Mouse (Mus musculus) heart, embryonic 16.5 days (tissue): Measurements from ENCODE around the gene Pdzk1. TPM values are rescaled to one million over a fixed set of nuclear protein-coding genes. Genes with fewer than 3 reads are reported as not detected.

Experiments used
- ATAC-seq: fragments of 200-750 bp; cut with Nextera tagmentation; replicated peaks from 2 replicates; pipeline ENCODE4 v1.8.0; 2017; ENCODE audit warnings: moderate number of reproducible peaks; ENCODE audit not compliant: insufficient read depth, low FRiP score; ENCODE audit errors: extremely low read depth
- H3K27ac ChIP-seq: fragments of 300-500 bp; sonication (generic); 2 replicates; pipeline ENCODE4 v1.5.1; 2014; ENCODE audit warnings: mild to moderate bottlenecking, low read length, control low read depth, moderate library complexity
- H3K27me3 ChIP-seq: fragments of 300-500 bp; sonication (generic); 2 replicates; pipeline ENCODE4 v1.6.1; 2014; ENCODE audit warnings: low read length, mixed read lengths; ENCODE audit not compliant: control insufficient read depth, insufficient read depth
- H3K36me3 ChIP-seq: fragments of 300-500 bp; sonication (generic); 2 replicates; pipeline ENCODE4 v1.6.1; 2014; ENCODE audit not compliant: control insufficient read depth, insufficient read depth
- H3K4me1 ChIP-seq: fragments of 300-500 bp; sonication (generic); 2 replicates; pipeline ENCODE4 v1.6.1; 2014; ENCODE audit warnings: low read length, mixed read lengths; ENCODE audit not compliant: control insufficient read depth, insufficient read depth
- H3K4me2 ChIP-seq: fragments of 300-500 bp; sonication (generic); 2 replicates; pipeline ENCODE4 v1.6.1; 2014; ENCODE audit warnings: low read depth, mild to moderate bottlenecking, control low read depth, low read length
- H3K4me3 ChIP-seq: fragments of 300-500 bp; sonication (generic); 2 replicates; pipeline ENCODE4 v1.5.1; 2014; ENCODE audit warnings: mild to moderate bottlenecking, control low read depth, low read length
- H3K9ac ChIP-seq: fragments of 300-500 bp; sonication (generic); 2 replicates; pipeline ENCODE4 v1.6.1; 2014; ENCODE audit warnings: low read length, control low read depth
- H3K9me3 ChIP-seq: fragments of 300-500 bp; sonication (generic); replicated peaks from 2 replicates; pipeline ENCODE4 v1.6.1; 2016; ENCODE audit warnings: low read length; ENCODE audit not compliant: control insufficient read depth
- WGBS: fragments of 180-500 bp; shearing (Covaris S2); extraction: QIAGEN DNeasy Blood & Tissue Kit; methylation state at CpG from one replicate; pipeline ENCODE4 v1.1.7; 2014; 5-methylcytosine and 5-hydroxymethylcytosine counted together
- polyA plus RNA-seq: library from polyadenylated mRNA; unstranded; fragments of >200 nt; fragmentation: Nextera tagmentation; extraction: Ambion mirVana; gene quantifications from 2 replicates; pipeline ENCODE4 v1.2.1, GENCODE M21; 2015

Pdzk1 gene
- polyA plus RNA-seq, 1 experiment from 2014 or later: 0.98 TPM

DNA sequence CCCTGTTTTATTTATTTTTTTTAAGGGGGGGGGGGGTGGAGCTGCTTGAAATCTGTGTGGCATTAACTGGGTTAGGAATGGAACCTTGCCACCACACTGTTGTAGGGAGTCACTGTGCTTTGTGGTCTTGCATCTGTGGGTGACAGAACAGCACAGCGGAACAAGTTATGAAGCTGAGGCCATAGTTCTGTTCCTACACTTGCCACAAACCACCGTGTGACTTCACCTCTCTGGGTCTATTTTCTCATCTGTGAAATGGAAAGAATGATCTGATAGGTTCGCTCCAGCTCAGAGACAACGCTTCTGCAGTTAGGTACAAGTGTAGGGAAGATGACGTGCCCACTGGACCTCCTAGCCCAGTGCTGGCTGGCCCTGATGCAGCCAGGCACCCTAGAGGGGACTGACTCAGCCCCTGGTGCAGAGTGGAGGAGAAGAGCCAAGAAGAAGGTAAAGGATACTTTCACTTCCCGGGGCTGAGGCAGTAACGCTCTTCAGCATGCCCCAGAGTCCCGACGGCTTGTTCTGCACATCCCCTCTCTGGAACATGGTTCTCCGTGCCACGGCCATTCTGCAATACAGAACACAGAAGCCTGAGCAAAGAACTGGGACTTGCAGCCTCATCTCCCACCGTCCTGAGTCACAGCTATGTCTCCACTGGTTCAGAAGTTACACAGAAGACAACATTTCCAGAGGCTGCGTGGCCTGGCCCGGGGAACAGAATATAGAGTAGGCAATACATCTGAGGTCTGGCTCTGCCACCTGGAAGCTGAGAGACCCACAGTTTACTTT is 53.2 kb downstream of the Pdzk1 start:
- Histone ChIP-seq H3K9ac (no peak overlapping the region), H3K4me2 (no peak overlapping the region), H3K36me3 (peaks cover 23% of the 10 kb centered on the region), H3K27me3 (no peaks in the 10 kb centered on the region), H3K9me3 (no peaks in the 10 kb centered on the region), H3K4me1 (no peaks in the 10 kb centered on the region), H3K27ac (no peak overlapping the region), H3K4me3 (no peak overlapping the region)
- ATAC-seq: no peak
- WGBS: 88% methylated on average over 14 of the region's 14 CpGs

DNA sequence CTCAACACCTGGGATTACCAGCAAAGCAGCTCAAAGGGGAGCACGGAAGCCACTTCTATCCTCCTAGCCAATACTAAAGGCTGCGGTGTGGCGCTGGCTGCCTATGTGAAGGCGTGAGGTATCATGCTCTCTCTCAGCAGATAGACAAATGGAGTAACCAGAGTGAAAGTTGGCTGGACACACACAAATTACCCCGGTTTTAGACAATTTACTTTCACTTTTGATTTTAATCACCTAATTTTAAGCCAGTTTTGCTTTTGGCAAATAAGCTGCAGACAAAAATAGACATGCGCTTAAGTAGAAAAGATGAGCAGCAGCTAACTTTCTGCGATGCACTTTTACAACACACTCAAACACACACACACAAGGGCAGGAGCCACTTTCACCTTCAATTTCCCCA is 54.6 kb downstream of the Pdzk1 start:
- H3K36me3 ChIP-seq: peaks cover 23% of the 10 kb centered on the region
- no peaks in the 10 kb centered on the region for H3K9me3 ChIP-seq
- no peaks in the 10 kb centered on the region for H3K4me1 ChIP-seq
- H3K27me3 ChIP-seq: no peaks in the 10 kb centered on the region
- no peak for ATAC-seq
- no peak overlapping the region for H3K4me2 ChIP-seq
- H3K9ac ChIP-seq: no peak overlapping the region
- no peak overlapping the region for H3K4me3 ChIP-seq
- 91% methylated on average over 7 of the region's 7 CpGs for WGBS
- H3K27ac ChIP-seq: no peak overlapping the region

DNA sequence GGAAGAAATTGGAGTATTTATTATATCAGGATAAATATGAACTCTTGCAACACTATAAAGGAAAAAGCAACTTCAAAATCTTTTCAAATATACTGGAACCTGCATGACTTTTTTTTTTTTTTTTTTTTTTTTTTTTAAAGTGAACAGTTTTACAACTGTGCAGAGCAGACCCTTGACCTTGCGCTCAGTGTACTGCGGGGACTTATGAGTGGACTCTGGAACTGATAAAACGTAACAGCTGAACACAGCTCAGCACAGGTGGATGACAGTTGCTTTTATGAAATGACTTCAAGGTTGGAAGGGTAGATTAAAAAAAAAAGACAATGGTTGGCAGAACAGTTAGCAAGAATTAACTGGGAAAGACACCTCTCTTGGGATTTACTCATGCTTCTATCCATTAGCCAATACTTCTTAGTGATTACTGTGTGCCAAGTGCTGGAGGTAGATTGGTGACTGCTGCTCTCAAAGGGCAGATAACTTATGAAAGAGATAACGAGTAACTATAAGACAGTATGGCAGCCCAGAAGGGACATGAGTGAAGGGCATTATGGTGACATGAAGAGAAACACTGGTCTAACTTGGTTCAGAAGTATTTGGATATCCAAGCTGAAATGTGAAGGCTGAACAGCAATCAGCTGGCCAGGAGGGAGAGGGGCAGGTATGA is 73.4 kb downstream of the Pdzk1 start:
- Histone ChIP-seq H3K36me3 (peaks cover 3% of the 10 kb centered on the region; the same call in 1 of the 2 replicates), H3K4me2 (no peak overlapping the region), H3K27ac (no peak overlapping the region), H3K27me3 (no peaks in the 10 kb centered on the region; the same call in 1 of the 2 replicates), H3K9me3 (no peaks in the 10 kb centered on the region), H3K4me1 (peaks cover 9% of the 10 kb centered on the region), H3K9ac (no peak overlapping the region), H3K4me3 (no peak overlapping the region)
- ATAC-seq: no peak
- 88% methylated on average over 4 of the region's 4 CpGs for WGBS

DNA sequence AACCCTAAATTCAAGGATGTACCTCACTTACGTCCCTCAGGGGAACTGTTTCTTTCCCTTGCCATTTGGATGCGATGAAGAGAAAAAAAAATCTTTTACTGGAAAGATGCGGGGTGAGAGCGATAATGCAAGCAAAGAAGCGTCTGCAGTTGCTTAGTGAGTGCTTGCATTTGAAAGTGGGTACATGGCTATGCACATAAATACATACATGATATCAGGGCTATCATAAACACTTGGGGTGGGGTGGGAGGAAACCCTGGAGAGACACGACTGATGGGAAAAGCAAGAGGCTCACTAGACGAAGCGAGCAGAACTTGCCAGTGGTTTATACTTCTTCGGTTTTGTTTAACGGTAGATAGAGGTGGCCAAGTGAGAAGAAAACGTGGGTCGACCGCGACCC is 75.3 kb downstream of the Pdzk1 start, which contains the start of gene Gja5:
Gene Gja5 (plus strand): TSS at position 301 of the 400 bp plus-strand sequence.
- peak within 1 kb of the TSS; percentile 90 for H3K9ac ChIP-seq
- H3K9me3 ChIP-seq: no peaks in the 10 kb centered on the region
- no peak for ATAC-seq
- no peak within 1 kb of the TSS for H3K27ac ChIP-seq
- peak within 1 kb of the TSS; percentile 92 for H3K4me3 ChIP-seq
- no peaks in the 10 kb centered on the region for H3K36me3 ChIP-seq
- 15% methylated on average over 14 of the region's 14 CpGs for WGBS
- H3K27me3 ChIP-seq: peaks cover 5% of the 10 kb centered on the region
- peak within 1 kb of the TSS; percentile 81 for H3K4me2 ChIP-seq
- peaks cover 9% of the 10 kb centered on the region for H3K4me1 ChIP-seq

DNA sequence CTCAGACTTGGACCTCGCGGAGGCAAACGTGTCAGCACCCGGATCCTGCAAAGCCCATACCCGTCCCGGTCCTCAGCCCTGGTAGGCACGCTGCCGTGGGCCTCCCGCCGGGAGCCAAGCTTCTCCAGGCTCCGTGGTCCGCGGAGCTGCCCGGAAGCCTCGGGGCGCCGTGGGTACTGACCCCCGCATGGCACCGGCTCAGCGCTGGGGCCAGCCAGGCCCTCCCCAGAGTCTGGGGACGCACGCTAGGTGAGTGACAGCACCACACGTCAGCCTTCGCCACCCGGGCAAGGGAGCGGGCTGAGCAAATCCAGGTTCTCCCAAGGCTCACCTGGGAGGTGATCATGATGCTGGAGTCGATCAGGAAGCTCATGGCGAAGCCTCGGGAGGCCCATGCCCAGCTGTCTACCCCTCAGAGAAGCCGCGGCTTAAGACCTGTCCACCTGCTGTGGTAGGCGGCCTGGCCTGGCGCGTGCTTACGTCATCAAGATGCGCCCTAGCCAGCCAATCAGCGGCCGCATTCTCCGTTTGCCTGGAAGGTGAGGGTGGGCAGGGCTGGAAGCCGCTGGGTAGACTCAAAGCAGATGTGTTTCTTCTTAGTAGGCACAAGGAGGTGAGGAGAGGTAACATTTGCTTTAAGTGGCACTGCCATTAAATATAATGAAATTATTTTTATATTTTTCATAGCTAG is 75.9 kb downstream of the Pdzk1 start, which contains the start of gene Gpr89:
Gene Gpr89 (minus strand): TSS at position 496 of the 691 bp plus-strand sequence.
- no peaks in the 10 kb centered on the region for H3K9me3 ChIP-seq
- peak; percentile 94 for ATAC-seq
- peak within 1 kb of the TSS; percentile 92 for H3K4me3 ChIP-seq
- no peak within 1 kb of the TSS for H3K27ac ChIP-seq
- peak within 1 kb of the TSS; percentile 81 for H3K4me2 ChIP-seq
- H3K36me3 ChIP-seq: no peaks in the 10 kb centered on the region
- WGBS: under 1% methylated on average over 40 of the region's 40 CpGs
- H3K9ac ChIP-seq: peak within 1 kb of the TSS; percentile 90
- H3K27me3 ChIP-seq: peaks cover 5% of the 10 kb centered on the region
- H3K4me1 ChIP-seq: peaks cover 9% of the 10 kb centered on the region

DNA sequence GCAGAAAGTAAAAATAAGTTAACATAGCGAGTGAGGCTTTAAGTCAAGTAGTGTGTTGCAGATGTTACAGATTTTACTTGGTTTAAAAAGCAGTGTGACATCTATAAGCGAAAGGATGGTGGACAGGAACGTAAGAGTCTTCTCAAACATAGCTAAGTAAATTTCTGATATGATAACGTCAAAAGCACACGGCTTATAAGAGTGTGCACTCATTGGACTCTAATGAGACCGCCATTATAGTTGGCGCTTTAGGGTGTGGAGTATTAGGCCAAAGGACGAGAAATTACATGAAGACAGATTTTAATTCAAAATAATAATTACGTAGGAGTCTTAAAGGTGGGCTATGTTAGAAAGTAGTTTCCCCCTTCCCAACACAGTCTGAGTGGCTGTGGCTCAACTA is 76.5 kb downstream of the Pdzk1 start:
- peaks cover 9% of the 10 kb centered on the region for H3K4me1 ChIP-seq
- no peak for ATAC-seq
- H3K27ac ChIP-seq: no peak overlapping the region
- peaks cover 5% of the 10 kb centered on the region for H3K27me3 ChIP-seq
- H3K4me2 ChIP-seq: peak overlapping the region; percentile 81
- WGBS: 38% methylated on average over 9 of the region's 9 CpGs
- H3K36me3 ChIP-seq: no peaks in the 10 kb centered on the region
- peak overlapping the region; percentile 90 for H3K9ac ChIP-seq
- H3K9me3 ChIP-seq: no peaks in the 10 kb centered on the region
- H3K4me3 ChIP-seq: peak overlapping the region; percentile 92

Other genes starting within 250 kb of the Pdzk1 start
- gene Polr3gl, start 235.1 kb upstream of the Pdzk1 start, polyA plus RNA-seq: 33.4 and 36.4 TPM in 2 replicates
- 6.9 and 7.2 TPM in 2 replicates for gene Ankrd34a, start 232.6 kb upstream of the Pdzk1 start, polyA plus RNA-seq
- 4.3 and 4.5 TPM in 2 replicates for gene Lix1l, start 228.1 kb upstream of the Pdzk1 start, polyA plus RNA-seq
- gene Rbm8a, start 199.4 kb upstream of the Pdzk1 start, polyA plus RNA-seq: 83.8 and 86.4 TPM in 2 replicates
- gene Pex11b, start 193.9 kb upstream of the Pdzk1 start, polyA plus RNA-seq: 44.2 and 44.7 TPM in 2 replicates
- gene Gm42957, start 193.8 kb upstream of the Pdzk1 start, polyA plus RNA-seq: 0.14 and 0.19 TPM in 2 replicates
- 0.83 and 1.1 TPM in 2 replicates for gene Itga10, start 183.7 kb upstream of the Pdzk1 start, polyA plus RNA-seq
- gene Ankrd35, start 159.2 kb upstream of the Pdzk1 start, polyA plus RNA-seq: 0.45 and 0.60 TPM in 2 replicates
- 33.6 and 37.5 TPM in 2 replicates for gene Pias3, start 132.9 kb upstream of the Pdzk1 start, polyA plus RNA-seq
- 6.2 and 8.8 TPM in 2 replicates for gene Nudt17, start 120.7 kb upstream of the Pdzk1 start, polyA plus RNA-seq
- 28.1 and 31.0 TPM in 2 replicates for gene Polr3c, start 101.7 kb upstream of the Pdzk1 start, polyA plus RNA-seq
- 36.9 and 39.7 TPM in 2 replicates for gene Rnf115, start 101.6 kb upstream of the Pdzk1 start, polyA plus RNA-seq
- 2.3 and 5.5 TPM in 2 replicates for gene Cd160, start 67 bp downstream of the Pdzk1 start, polyA plus RNA-seq
- gene Gja5, start 75.4 kb downstream of the Pdzk1 start, polyA plus RNA-seq: 86.3 and 99.3 TPM in 2 replicates
- gene Gpr89, start 76.1 kb downstream of the Pdzk1 start, polyA plus RNA-seq: 26.1 and 28.4 TPM in 2 replicates
- gene Gja8, start 96.7 kb downstream of the Pdzk1 start, polyA plus RNA-seq: 0.02 TPM in 1 of 2 replicates, not detected in the other